Mouse (Mus musculus) CH12.LX (cell line): ENCODE measurements around the gene Rnasek. TPM values are rescaled to one million over a fixed set of nuclear protein-coding genes. Genes with fewer than 3 reads are reported as not detected.

Experiments used
- DNase-seq: peaks from one replicate; pipeline ENCODE4 v3.0.0-alpha.2; 2013; ENCODE audit errors: extremely low read depth
- H3K27ac ChIP-seq: 2 replicates; pipeline ENCODE4 v1.5.1; 2012; ENCODE audit warnings: low read depth, mild to moderate bottlenecking, control low read depth, moderate library complexity; ENCODE audit not compliant: insufficient read depth
- H3K27me3 ChIP-seq: replicated peaks from 2 replicates; pipeline ENCODE3; 2012; ENCODE audit warnings: inconsistent platforms
- H3K36me3 ChIP-seq, 2 experiments: replicated peaks in 1 of 2; 2 replicates each; pipeline versions ENCODE3 to v1.6.1; 2012; ENCODE audit warnings: inconsistent platforms in 1 of 2, low read length in 1 of 2, mild to moderate bottlenecking in 1 of 2, mixed read lengths in 1 of 2, moderate library complexity in 1 of 2; ENCODE audit not compliant: control insufficient read depth in 1 of 2, insufficient read depth in 1 of 2
- H3K4me1 ChIP-seq, 2 experiments: 2 replicates each; pipeline ENCODE4 v1.6.1; 2012; ENCODE audit warnings: inconsistent platforms in 1 of 2, moderate library complexity in 1 of 2; ENCODE audit not compliant: insufficient read depth in 2 of 2, control insufficient read depth in 1 of 2
- H3K4me2 ChIP-seq: 2 replicates; pipeline ENCODE4 v1.6.1; 2012; ENCODE audit warnings: low read depth, mild to moderate bottlenecking, control low read depth; ENCODE audit not compliant: poor library complexity, insufficient read depth, severe bottlenecking
- H3K4me3 ChIP-seq, 3 experiments: fragments of 150-350 bp in 1 of 3; sonication (generic) in 1 of 3; replicated peaks in 1 of 3; 2 replicates each; pipeline versions ENCODE3 to v1.5.1; 2011 to 2012; ENCODE audit warnings: low read depth in 2 of 3, low read length in 2 of 3, mild to moderate bottlenecking in 2 of 3, moderate library complexity in 2 of 3, control low read depth in 1 of 3, improper control_type of control experiment in 1 of 3, inconsistent platforms in 1 of 3, mixed read lengths in 1 of 3; ENCODE audit not compliant: poor library complexity in 1 of 3
- H3K79me2 ChIP-seq: replicated peaks from 2 replicates; pipeline ENCODE4 v1.6.1; 2012; ENCODE audit warnings: mild to moderate bottlenecking, moderate library complexity; ENCODE audit not compliant: control insufficient read depth, poor library complexity, insufficient read depth, severe bottlenecking; ENCODE audit errors: extremely low read depth
- H3K9ac ChIP-seq: 2 replicates; pipeline ENCODE4 v1.6.1; 2012; ENCODE audit warnings: low read depth, mild to moderate bottlenecking, control low read depth, moderate library complexity; ENCODE audit not compliant: insufficient read depth
- H3K9me3 ChIP-seq: replicated peaks from 2 replicates; pipeline ENCODE3; 2012; ENCODE audit warnings: low read length, inconsistent platforms, mixed read lengths
- CHD2 ChIP-seq: IDR thresholded peaks from 2 replicates; pipeline ENCODE4 v1.6.1; 2011; ENCODE audit warnings: low read length, improper control_type of control experiment
- CTCF ChIP-seq, 2 experiments: IDR thresholded peaks in 1 of 2; conservative IDR thresholded peaks in 1 of 2; 2 replicates each; pipeline ENCODE4 v1.5.1; 2011 to 2012; ENCODE audit warnings: low read depth in 2 of 2, low read length in 2 of 2, improper control_type of control experiment in 1 of 2, inconsistent platforms in 1 of 2, mild to moderate bottlenecking in 1 of 2, moderate library complexity in 1 of 2
- HCFC1 ChIP-seq: IDR thresholded peaks from 2 replicates; pipeline ENCODE4 v1.6.1; 2012; ENCODE audit warnings: low read depth, mild to moderate bottlenecking, inconsistent platforms, low read length, improper control_type of control experiment
- JUND ChIP-seq: conservative IDR thresholded peaks from 2 replicates; pipeline ENCODE4 v1.6.1; 2011; ENCODE audit warnings: low read depth, low read length, improper control_type of control experiment
- MEF2A ChIP-seq: IDR thresholded peaks from 2 replicates; pipeline ENCODE4 v1.6.1; 2014; ENCODE audit warnings: low read depth, mild to moderate bottlenecking, inconsistent platforms, low read length, improper control_type of control experiment, borderline replicate concordance
- NRF1 ChIP-seq: IDR thresholded peaks from 2 replicates; pipeline ENCODE4 v1.6.1; 2014; ENCODE audit warnings: low read depth, mild to moderate bottlenecking, inconsistent platforms, low read length, improper control_type of control experiment, moderate library complexity
- PAX5 ChIP-seq: IDR thresholded peaks from 2 replicates; pipeline ENCODE4 v1.6.1; 2012; ENCODE audit warnings: low read length, inconsistent platforms, mixed read lengths
- POLR2A ChIP-seq: IDR thresholded peaks from 2 replicates; pipeline ENCODE4 v1.6.1; 2011; ENCODE audit warnings: low read depth, mild to moderate bottlenecking, improper control_type of control experiment, low read length
- RAD21 ChIP-seq: IDR thresholded peaks from 2 replicates; pipeline ENCODE4 v1.6.1; 2011; ENCODE audit warnings: low read depth, mild to moderate bottlenecking, low read length, improper control_type of control experiment, moderate library complexity
- RCOR1 ChIP-seq: conservative IDR thresholded peaks from 2 replicates; pipeline ENCODE4 v1.6.1; 2012; ENCODE audit warnings: low read depth, mild to moderate bottlenecking, inconsistent platforms, low read length, improper control_type of control experiment
- SIN3A ChIP-seq: IDR thresholded peaks from 2 replicates; pipeline ENCODE4 v1.6.1; 2012; ENCODE audit warnings: low read length, improper control_type of control experiment, inconsistent platforms
- SMC3 ChIP-seq: IDR thresholded peaks from 2 replicates; pipeline ENCODE4 v1.6.1; 2011; ENCODE audit warnings: low read depth, low read length, improper control_type of control experiment
- TCF12 ChIP-seq: IDR thresholded peaks from 2 replicates; pipeline ENCODE4 v1.6.1; 2014; ENCODE audit warnings: low read depth, mild to moderate bottlenecking, inconsistent platforms, low read length, improper control_type of control experiment
- USF1 ChIP-seq: IDR thresholded peaks from 2 replicates; pipeline ENCODE4 v1.6.1; 2014; ENCODE audit warnings: low read depth, mild to moderate bottlenecking, inconsistent platforms, low read length, improper control_type of control experiment
- USF2 ChIP-seq: conservative IDR thresholded peaks from 2 replicates; pipeline ENCODE4 v1.6.1; 2011; ENCODE audit warnings: low read depth, low read length, improper control_type of control experiment
- ZC3H11A ChIP-seq: IDR thresholded peaks from 2 replicates; pipeline ENCODE4 v1.6.1; 2012; ENCODE audit warnings: low read depth, mild to moderate bottlenecking, inconsistent platforms, low read length, improper control_type of control experiment
- ZNF384 ChIP-seq: IDR thresholded peaks from 2 replicates; pipeline ENCODE4 v1.6.1; 2012; ENCODE audit warnings: low read depth, low read length, improper control_type of control experiment, inconsistent platforms
- dilution Hi-C: fragments of 300-500 bp; cut with MboI; formaldehyde crosslinking; loops from 2 replicates; pipeline ENCODE4 v1.14.3; 2020; ENCODE audit warnings: low sequenced_read_pairs; ENCODE audit not compliant: extremely low pct_unique_long_range_greater_than_20kb, extremely low pct_ligation_motif_present
- in situ Hi-C: fragments of 300-500 bp; cut with MboI; formaldehyde crosslinking; loops from 3 replicates; pipeline ENCODE4 v1.14.3; 2019; ENCODE audit warnings: low sequenced_read_pairs, low pct_ligation_motif_present, low pct_unique_long_range_greater_than_20kb, mixed read lengths
- polyA plus RNA-seq: library from polyadenylated mRNA; unstranded; fragments of >175 nt; gene quantifications from 2 replicates; pipeline ENCODE4 v1.2.1, GENCODE M21; 2012; ENCODE audit warnings: low read depth; ENCODE audit not compliant: insufficient read length
- total RNA-seq, 2 experiments: library from RNA; depleted of rRNA; stranded (reverse); fragments of 300-350 nt in 1 of 2; fragments of >200 nt in 1 of 2; gene quantifications; 2 replicates each; pipeline ENCODE4 v1.2.3; 2012 to 2014

The Rnasek gene
- total and polyA plus RNA-seq, 3 experiments = 9.1 to 91.3 (median 25.6) TPM

DNA sequence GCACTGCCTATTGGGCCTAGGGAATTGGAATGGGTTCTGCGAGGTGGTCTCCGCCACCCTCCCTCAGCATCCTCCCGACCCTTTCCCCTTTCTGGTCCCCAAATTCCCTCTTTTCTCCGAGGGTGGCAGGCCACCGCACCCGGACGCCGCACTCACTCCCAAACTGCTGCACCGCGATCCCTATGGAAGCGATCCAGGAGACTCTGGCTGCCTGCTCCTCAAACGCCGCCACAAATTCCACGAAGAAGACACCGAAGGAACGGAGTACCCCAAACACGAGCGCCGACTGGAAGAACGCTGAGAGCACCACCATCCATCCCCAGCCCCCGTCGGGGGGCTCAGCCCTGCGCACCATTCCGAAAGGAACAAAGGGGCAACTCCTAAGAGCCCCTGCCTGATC lies 19.3 kb downstream of the Rnasek start:
- dilution Hi-C loops = no loop called here
- Histone ChIP-seq H3K27ac (no peak overlapping the region), H3K4me2 (peak overlapping the region; percentile 57), H3K27me3 (no peaks in the 10 kb centered on the region), H3K36me3 (peaks cover 5 to 52% of the 10 kb centered on the region in 2 experiments), H3K4me3 (peak overlapping the region; percentile 61 to 78 (median 76)), H3K9me3 (no peaks in the 10 kb centered on the region)
- TF ChIP-seq TCF12 = 0 out of 2 replicates have a peak, but pooled peaks have one; percentile 6
- no peak for TF ChIP-seq ZC3H11A
- no peak for TF ChIP-seq JUND
- no peak for TF ChIP-seq SMC3
- TF ChIP-seq RCOR1 = no peak
- TF ChIP-seq MEF2A = peak; percentile 24; the same call in 1 of the 2 replicates
- TF ChIP-seq, all 38 proteins: peak for 2
- H3K9ac ChIP-seq = peak overlapping the region; percentile 70
- in situ Hi-C loops = no loop called here
- H3K79me2 ChIP-seq = no peaks in the 10 kb centered on the region
- H3K4me1 ChIP-seq = peaks cover 15 to 30% of the 10 kb centered on the region in 2 experiments; a peak in 3 of 4 replicates
- no peak for DNase-seq

DNA sequence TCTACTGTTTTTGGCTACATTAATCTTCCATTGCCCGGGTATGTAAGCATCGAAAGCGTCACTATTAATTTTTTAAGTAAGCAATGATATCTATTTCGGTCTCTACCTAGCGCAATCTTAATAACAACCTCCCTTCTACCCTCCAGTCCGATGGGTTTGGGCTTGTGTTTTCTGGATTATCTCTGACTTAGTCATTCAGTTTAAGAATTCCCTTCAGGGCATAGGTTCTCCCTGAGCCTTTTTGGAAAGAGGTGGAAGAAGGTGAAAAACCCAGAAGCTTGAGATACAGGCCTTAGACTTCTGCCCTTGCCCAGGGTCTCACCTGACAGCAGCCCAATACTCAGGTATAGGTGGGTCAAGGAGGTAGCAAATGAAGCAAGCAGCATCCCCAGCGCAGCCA lies 19.8 kb downstream of the Rnasek start:
- dilution Hi-C loops (no loop called here), in situ Hi-C loops (no loop called here)
- no peaks in the 10 kb centered on the region for H3K79me2 ChIP-seq
- peak overlapping the region; percentile 61 to 78 (median 76) for H3K4me3 ChIP-seq
- H3K27me3 ChIP-seq = no peaks in the 10 kb centered on the region
- H3K4me2 ChIP-seq = peak overlapping the region; percentile 57
- H3K4me1 ChIP-seq = peaks cover 15 to 30% of the 10 kb centered on the region in 2 experiments; a peak in 3 of 4 replicates
- peaks cover 5 to 57% of the 10 kb centered on the region in 2 experiments for H3K36me3 ChIP-seq
- H3K27ac ChIP-seq = no peak overlapping the region
- no peak for TF ChIP-seq USF2
- no peak for TF ChIP-seq TCF12
- TF ChIP-seq ZNF384 = no peak
- TF ChIP-seq RAD21 = no peak
- TF ChIP-seq CTCF (conservative IDR thresholded peaks at IDR 0.05 in 1 of 2, IDR thresholded peaks at IDR 0.05 in 1 of 2; ENCODE audit: low read depth in 2 of 2, low read length in 2 of 2) = no peak
- no peak for TF ChIP-seq CHD2
- no peak for TF ChIP-seq SIN3A
- TF ChIP-seq POLR2A = no peak
- no peak for TF ChIP-seq HCFC1
- TF ChIP-seq USF1 = no peak
- TF ChIP-seq PAX5 = no peak
- TF ChIP-seq NRF1 = no peak
- H3K9me3 ChIP-seq = no peaks in the 10 kb centered on the region
- no peak for DNase-seq
- peak overlapping the region; percentile 70 for H3K9ac ChIP-seq
